Mouse (Mus musculus) neural tube, embryonic 15.5 days (tissue): ENCODE measurements around the gene E2f6. TPM values are rescaled to one million over a fixed set of nuclear protein-coding genes. Genes with fewer than 3 reads are reported as not detected.

Experiments used
- ATAC-seq: fragments of 200-750 bp; cut with Nextera tagmentation; 2 replicates; pipeline ENCODE4 v1.8.0; 2017; ENCODE audit warnings: mild to moderate bottlenecking, moderate TSS enrichment, moderate library complexity; ENCODE audit not compliant: low FRiP score
- H3K27ac ChIP-seq: fragments of 300-500 bp; sonication (generic); replicated peaks from 2 replicates; pipeline ENCODE4 v1.5.1; 2015; ENCODE audit warnings: mild to moderate bottlenecking, inconsistent platforms
- H3K27me3 ChIP-seq: fragments of 300-500 bp; sonication (generic); replicated peaks from 2 replicates; pipeline ENCODE4 v1.6.1; 2015; ENCODE audit warnings: inconsistent platforms
- H3K36me3 ChIP-seq: fragments of 300-500 bp; sonication (generic); 2 replicates; pipeline ENCODE4 v1.6.1; 2015; ENCODE audit warnings: inconsistent platforms
- H3K4me1 ChIP-seq: fragments of 300-500 bp; sonication (generic); 2 replicates; pipeline ENCODE4 v1.6.1; 2015; ENCODE audit warnings: inconsistent platforms
- H3K4me2 ChIP-seq: fragments of 300-500 bp; sonication (generic); 2 replicates; pipeline ENCODE4 v1.6.1; 2015; ENCODE audit warnings: inconsistent platforms, mild to moderate bottlenecking, moderate library complexity
- H3K4me3 ChIP-seq: fragments of 300-500 bp; sonication (generic); replicated peaks from 2 replicates; pipeline ENCODE4 v1.5.1; 2015; ENCODE audit warnings: mild to moderate bottlenecking, inconsistent platforms
- H3K9ac ChIP-seq: fragments of 300-500 bp; sonication (generic); replicated peaks from 2 replicates; pipeline ENCODE4 v1.6.1; 2015; ENCODE audit warnings: mild to moderate bottlenecking, inconsistent platforms
- H3K9me3 ChIP-seq: fragments of 300-500 bp; sonication (generic); replicated peaks from 2 replicates; pipeline ENCODE4 v1.6.1; 2016; ENCODE audit warnings: inconsistent platforms
- WGBS: fragments of 180-500 bp; shearing (Covaris S2); methylation state at CpG from one replicate; pipeline ENCODE4 v1.1.7; 2015; ENCODE audit warnings: mixed read lengths; 5-methylcytosine and 5-hydroxymethylcytosine counted together
- polyA plus RNA-seq: library from polyadenylated mRNA; unstranded; fragments of >200 nt; fragmentation: Nextera tagmentation; extraction: Ambion mirVana; gene quantifications from 2 replicates; pipeline ENCODE4 v1.2.1, GENCODE M21; 2015

The E2f6 gene
- polyA plus RNA-seq, 1 experiment from 2014 or later: 26.3 TPM

DNA sequence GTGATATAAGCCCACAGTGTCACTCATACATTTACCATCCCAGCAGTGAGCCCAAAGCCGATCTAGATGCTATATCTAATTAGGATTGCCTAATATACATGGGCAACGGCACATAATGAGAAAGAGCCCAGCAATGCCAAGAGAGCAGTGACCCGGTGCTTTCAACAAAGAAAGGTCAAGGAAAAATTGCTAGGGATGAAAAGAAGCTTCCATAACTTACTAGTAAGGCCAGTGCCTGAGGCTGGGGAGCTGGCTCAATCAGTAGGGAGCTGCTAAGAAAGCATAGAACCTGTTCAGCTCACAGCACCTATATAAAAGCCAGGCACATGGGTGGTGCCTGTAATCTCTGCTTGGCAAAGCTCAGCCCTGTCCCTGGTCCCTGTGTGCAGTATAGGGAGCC lies 30.4 kb upstream of the E2f6 start:
- no peak overlapping the region for H3K4me3 ChIP-seq
- ATAC-seq: no peak

DNA sequence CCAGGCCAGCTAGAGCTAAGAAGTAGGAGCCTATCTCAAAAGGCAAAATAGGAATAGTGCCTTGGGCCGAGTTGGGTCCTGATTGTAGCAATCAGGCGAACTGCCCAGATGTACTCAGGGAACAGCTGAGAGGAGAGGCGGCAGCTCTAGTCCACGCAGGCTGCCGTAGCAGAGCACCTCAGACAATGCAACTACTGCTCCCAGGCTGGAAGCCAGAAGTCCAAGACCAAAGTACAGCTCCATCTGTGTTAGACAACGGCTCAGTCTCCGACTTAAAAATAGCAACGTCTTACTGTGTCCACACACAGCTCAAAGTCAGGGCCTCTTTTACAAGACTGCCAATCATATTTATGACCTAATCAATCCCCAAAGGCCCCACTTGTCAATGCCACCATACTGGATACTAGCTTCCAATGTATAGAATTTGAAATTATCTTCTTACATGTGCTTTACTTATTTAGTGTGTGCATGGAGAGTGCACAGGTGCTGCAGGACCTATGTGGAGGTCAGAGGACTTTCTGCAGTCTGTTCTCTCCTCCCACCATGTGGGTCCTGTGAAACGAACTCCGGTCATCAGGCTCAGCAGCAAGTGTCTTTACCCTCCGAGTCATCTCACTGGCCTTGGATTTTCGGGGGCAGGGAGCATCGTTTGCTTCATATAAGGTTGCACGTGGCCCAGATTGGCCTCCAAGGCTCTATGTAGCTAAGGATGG lies 29.6 kb upstream of the E2f6 start:
- no peaks in the 10 kb centered on the region for H3K9me3 ChIP-seq
- H3K36me3 ChIP-seq: no peaks in the 10 kb centered on the region
- WGBS: 81% methylated on average over 14 of the region's 14 CpGs
- no peak overlapping the region for H3K9ac ChIP-seq
- no peak overlapping the region for H3K27ac ChIP-seq
- H3K27me3 ChIP-seq: no peaks in the 10 kb centered on the region
- H3K4me2 ChIP-seq: no peak overlapping the region
- H3K4me1 ChIP-seq: no peaks in the 10 kb centered on the region
- ATAC-seq: no peak
- H3K4me3 ChIP-seq: no peak overlapping the region

More for the DNA sequence above, 30.4 kb upstream of the E2f6 start:
- H3K4me2 ChIP-seq: no peak overlapping the region
- no peak overlapping the region for H3K9ac ChIP-seq
- 79% methylated on average over 3 of the region's 3 CpGs for WGBS
- no peak overlapping the region for H3K27ac ChIP-seq
- H3K9me3 ChIP-seq: no peaks in the 10 kb centered on the region
- no peaks in the 10 kb centered on the region for H3K36me3 ChIP-seq
- no peaks in the 10 kb centered on the region for H3K4me1 ChIP-seq
- H3K27me3 ChIP-seq: no peaks in the 10 kb centered on the region

- WGBS: 69% methylated on average over 2 of the region's 2 CpGs
- Histone ChIP-seq H3K27me3 (no peaks in the 10 kb centered on the region), H3K4me3 (no peak overlapping the region)
These were observed 22.2 kb upstream of the E2f6 start for GRCm38 (mm10) chr12:16788600-16788999.

GRCm38 (mm10) chr12:16789199-16789598 lies 21.6 kb upstream of the E2f6 start:
- Histone ChIP-seq H3K4me2 (no peak overlapping the region), H3K4me1 (no peaks in the 10 kb centered on the region; the same call in 1 of the 2 replicates), H3K27ac (no peak overlapping the region), H3K27me3 (no peaks in the 10 kb centered on the region), H3K9me3 (no peaks in the 10 kb centered on the region), H3K9ac (no peak overlapping the region), H3K36me3 (no peaks in the 10 kb centered on the region), H3K4me3 (no peak overlapping the region)
- ATAC-seq: no peak
- WGBS: 47% methylated on average over 1 of the region's 1 CpGs

More at GRCm38 (mm10) chr12:16788600-16788999, 22.2 kb upstream of the E2f6 start:
- ATAC-seq: no peak
- H3K36me3 ChIP-seq: no peaks in the 10 kb centered on the region
- H3K9me3 ChIP-seq: no peaks in the 10 kb centered on the region
- H3K9ac ChIP-seq: no peak overlapping the region
- no peak overlapping the region for H3K27ac ChIP-seq
- no peaks in the 10 kb centered on the region; the same call in 1 of the 2 replicates for H3K4me1 ChIP-seq
- no peak overlapping the region for H3K4me2 ChIP-seq

DNA sequence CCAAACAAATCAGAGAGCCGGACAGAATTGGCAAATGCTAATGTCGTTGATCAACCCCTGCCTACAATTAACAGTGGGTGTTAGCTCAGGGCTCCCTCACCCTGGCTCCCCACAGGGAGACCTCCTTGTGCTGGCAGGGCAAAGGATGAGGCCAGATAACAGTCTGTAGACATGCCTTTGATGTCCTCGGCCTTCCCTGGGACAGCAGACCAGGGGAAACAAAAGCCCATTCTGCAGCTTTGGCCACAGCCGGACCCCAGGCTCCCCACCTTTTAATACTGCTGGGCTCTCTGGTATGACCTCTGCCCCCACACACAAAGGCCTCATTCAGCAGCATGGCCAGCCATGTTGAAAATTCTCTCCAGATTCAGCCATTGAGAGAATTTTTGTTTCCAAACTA lies 21.0 kb upstream of the E2f6 start:
- no peak overlapping the region for H3K4me2 ChIP-seq
- H3K27me3 ChIP-seq: no peaks in the 10 kb centered on the region
- no peaks in the 10 kb centered on the region for H3K36me3 ChIP-seq
- no peaks in the 10 kb centered on the region for H3K9me3 ChIP-seq
- WGBS: 4% methylated on average over 4 of the region's 4 CpGs
- no peak overlapping the region for H3K9ac ChIP-seq
- H3K27ac ChIP-seq: no peak overlapping the region
- no peak for ATAC-seq
- H3K4me1 ChIP-seq: no peaks in the 10 kb centered on the region; the same call in 1 of the 2 replicates
- no peak overlapping the region for H3K4me3 ChIP-seq

- H3K4me1 ChIP-seq: no peaks in the 10 kb centered on the region; the same call in 1 of the 2 replicates
- no peak overlapping the region for H3K27ac ChIP-seq
- no peaks in the 10 kb centered on the region for H3K27me3 ChIP-seq
- 38% methylated on average over 4 of the region's 4 CpGs for WGBS
- no peaks in the 10 kb centered on the region for H3K9me3 ChIP-seq
- no peaks in the 10 kb centered on the region for H3K36me3 ChIP-seq
- no peak overlapping the region for H3K9ac ChIP-seq
- no peak overlapping the region for H3K4me3 ChIP-seq
- no peak overlapping the region for H3K4me2 ChIP-seq
- no peak for ATAC-seq
These were observed 20.3 kb upstream of the E2f6 start for GRCm38 (mm10) chr12:16790456-16790855.

DNA sequence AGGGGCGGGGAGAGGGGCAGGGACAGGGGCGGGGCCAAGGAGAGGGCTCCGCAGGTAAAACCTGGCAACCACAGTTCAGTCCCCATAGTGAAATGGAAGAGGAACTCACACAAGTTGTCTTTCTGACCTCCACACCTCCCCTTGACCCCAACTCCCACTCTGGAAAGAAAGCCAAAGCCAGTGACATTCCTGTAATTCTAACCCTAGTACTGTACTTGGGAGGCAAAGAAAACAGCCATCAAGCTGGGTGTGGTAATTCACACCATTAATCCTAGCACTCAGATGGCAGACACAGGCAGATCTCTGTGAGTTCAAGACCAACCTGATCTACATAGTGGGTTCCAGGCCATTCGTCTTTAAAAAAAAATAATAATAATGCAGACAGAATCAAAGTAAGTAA lies 17.4 kb upstream of the E2f6 start:
- no peak overlapping the region for H3K4me3 ChIP-seq
- ATAC-seq: no peak
- WGBS: 88% methylated on average over 4 of the region's 4 CpGs
- H3K36me3 ChIP-seq: no peaks in the 10 kb centered on the region
- no peaks in the 10 kb centered on the region; the same call in 1 of the 2 replicates for H3K4me1 ChIP-seq
- no peaks in the 10 kb centered on the region for H3K27me3 ChIP-seq
- H3K9me3 ChIP-seq: no peaks in the 10 kb centered on the region
- no peak overlapping the region for H3K9ac ChIP-seq
- H3K27ac ChIP-seq: no peak overlapping the region
- H3K4me2 ChIP-seq: no peak overlapping the region

DNA sequence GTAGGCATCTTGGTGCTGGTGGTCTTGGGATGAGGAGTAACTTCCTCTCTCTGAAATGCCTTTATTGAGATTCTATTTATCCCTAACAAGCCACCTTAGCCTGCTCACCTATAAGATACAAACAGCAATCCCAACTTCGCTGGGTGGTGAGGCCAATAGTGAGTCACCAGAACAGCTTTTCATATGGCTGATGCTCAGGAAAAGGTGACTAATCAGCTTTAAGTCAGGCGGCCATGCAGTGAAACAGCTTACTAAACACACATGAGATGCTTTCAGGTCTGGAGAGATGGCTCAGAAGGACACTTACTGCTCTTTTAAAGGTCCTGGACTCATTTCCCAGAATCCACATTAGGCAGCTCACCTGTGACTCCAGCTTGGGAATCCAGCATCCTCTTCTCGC lies 15.0 kb upstream of the E2f6 start:
- no peaks in the 10 kb centered on the region for H3K27me3 ChIP-seq
- no peak for ATAC-seq
- no peaks in the 10 kb centered on the region for H3K36me3 ChIP-seq
- no peak overlapping the region for H3K4me2 ChIP-seq
- WGBS: 88% methylated on average over 3 of the region's 3 CpGs
- no peak overlapping the region for H3K27ac ChIP-seq
- peaks cover 15% of the 10 kb centered on the region for H3K4me1 ChIP-seq
- no peaks in the 10 kb centered on the region for H3K9me3 ChIP-seq
- H3K9ac ChIP-seq: no peak overlapping the region
- no peak overlapping the region for H3K4me3 ChIP-seq

DNA sequence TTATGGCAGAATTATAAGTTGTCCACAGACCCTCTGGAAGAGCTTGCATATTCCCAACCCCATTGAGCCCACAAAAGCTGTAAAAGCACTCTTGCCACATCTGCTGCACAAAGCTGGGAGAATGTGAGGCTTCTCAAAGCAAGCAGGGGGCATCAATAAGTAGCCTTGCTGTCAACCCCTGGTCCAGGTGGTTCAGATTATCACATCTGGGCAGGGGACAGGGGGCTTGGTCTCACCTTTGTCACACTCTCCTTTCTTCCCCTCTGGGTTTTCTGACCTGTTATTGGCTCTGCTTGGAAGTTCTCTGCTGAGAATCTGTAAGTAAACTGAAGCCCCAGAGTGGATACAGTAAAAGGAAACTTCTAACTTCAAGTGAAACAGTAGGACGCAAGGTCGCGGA lies 11.9 kb upstream of the E2f6 start:
- Histone ChIP-seq H3K4me1 (peaks cover 18% of the 10 kb centered on the region), H3K36me3 (no peaks in the 10 kb centered on the region), H3K27me3 (no peaks in the 10 kb centered on the region), H3K4me3 (no peak overlapping the region), H3K9me3 (no peaks in the 10 kb centered on the region), H3K27ac (no peak overlapping the region), H3K4me2 (no peak overlapping the region), H3K9ac (no peak overlapping the region)
- no peak for ATAC-seq
- 30% methylated on average over 3 of the region's 3 CpGs for WGBS

- no peak overlapping the region for H3K27ac ChIP-seq
- peaks cover 18% of the 10 kb centered on the region for H3K4me1 ChIP-seq
- 3% methylated on average over 6 of the region's 6 CpGs for WGBS
- no peaks in the 10 kb centered on the region for H3K9me3 ChIP-seq
- no peaks in the 10 kb centered on the region for H3K36me3 ChIP-seq
- ATAC-seq: peak; percentile 43; the same call in 1 of the 2 replicates
- peak overlapping the region; percentile 97 for H3K4me2 ChIP-seq
- H3K9ac ChIP-seq: no peak overlapping the region
- no peaks in the 10 kb centered on the region for H3K27me3 ChIP-seq
- H3K4me3 ChIP-seq: peak overlapping the region; percentile 54
These were observed 10.9 kb upstream of the E2f6 start for GRCm38 (mm10) chr12:16799928-16800258.

- Histone ChIP-seq H3K9me3 (no peaks in the 10 kb centered on the region), H3K27me3 (no peaks in the 10 kb centered on the region), H3K27ac (no peak within 1 kb of the TSS), H3K4me2 (peak within 1 kb of the TSS; percentile 97), H3K9ac (peak within 1 kb of the TSS; percentile 60), H3K36me3 (no peaks in the 10 kb centered on the region), H3K4me3 (peak within 1 kb of the TSS; percentile 54), H3K4me1 (peaks cover 18% of the 10 kb centered on the region)
- WGBS: under 1% methylated on average over 51 of the region's 53 CpGs
- peak; percentile 79 for ATAC-seq
These were observed 10.4 kb upstream of the E2f6 start, which contains the start of gene Greb1 for GRCm38 (mm10) chr12:16800259-16800958. TSS of gene Greb1 (minus strand) at chr12:16800886.

- H3K4me3 ChIP-seq: peak overlapping the region; percentile 54
- no peaks in the 10 kb centered on the region for H3K36me3 ChIP-seq
- 1% methylated on average over 12 of the region's 12 CpGs for WGBS
- no peaks in the 10 kb centered on the region for H3K27me3 ChIP-seq
- peaks cover 18% of the 10 kb centered on the region for H3K4me1 ChIP-seq
- ATAC-seq: peak; percentile 28; the same call in 1 of the 2 replicates
- H3K9me3 ChIP-seq: no peaks in the 10 kb centered on the region
- no peak overlapping the region for H3K27ac ChIP-seq
- peak overlapping the region; percentile 97 for H3K4me2 ChIP-seq
- peak overlapping the region; percentile 60 for H3K9ac ChIP-seq
These were observed 9.8 kb upstream of the E2f6 start for GRCm38 (mm10) chr12:16800959-16801315.
